Mouse (Mus musculus): Measurements from ENCODE around the gene Zfp687. TPM values are rescaled to one million over a fixed set of nuclear protein-coding genes. Genes with fewer than 3 reads are reported as not detected.

Zfp687 gene
- polyA plus RNA-seq, 1 experiment from 2014 or later, result 19.9 TPM

Other genes with a start within 250 kb of the Zfp687 start
- gene Cgn, start 229.0 kb downstream of the Zfp687 start, polyA plus RNA-seq (2015; fragmentation: Nextera tagmentation; extraction: Ambion mirVana), result 61.7 and 71.9 TPM in 2 replicates
- 11.6 and 12.2 TPM in 2 replicates for gene Pogz, start 177.9 kb downstream of the Zfp687 start, polyA plus RNA-seq (2015; fragmentation: Nextera tagmentation; extraction: Ambion mirVana)
- gene Psmb4, start 128.5 kb downstream of the Zfp687 start, polyA plus RNA-seq (2015; fragmentation: Nextera tagmentation; extraction: Ambion mirVana), result 293 and 336 TPM in 2 replicates
- gene Selenbp1, start 82.4 kb downstream of the Zfp687 start, polyA plus RNA-seq (2015; fragmentation: Nextera tagmentation; extraction: Ambion mirVana), result 108 and 123 TPM in 2 replicates
- 6.2 and 6.9 TPM in 2 replicates for gene Rfx5, start 61.4 kb downstream of the Zfp687 start, polyA plus RNA-seq (2015; fragmentation: Nextera tagmentation; extraction: Ambion mirVana)
- 19.8 and 22.6 TPM in 2 replicates for gene Pi4kb, start 40.7 kb downstream of the Zfp687 start, polyA plus RNA-seq (2015; fragmentation: Nextera tagmentation; extraction: Ambion mirVana)
- gene Psmd4, start 27.2 kb upstream of the Zfp687 start, polyA plus RNA-seq (2015; fragmentation: Nextera tagmentation; extraction: Ambion mirVana), result 205 and 218 TPM in 2 replicates
- gene Pip5k1a, start 91.5 kb upstream of the Zfp687 start, polyA plus RNA-seq (2015; fragmentation: Nextera tagmentation; extraction: Ambion mirVana), result 15.7 and 15.9 TPM in 2 replicates
- gene Vps72, start 95.6 kb upstream of the Zfp687 start, polyA plus RNA-seq (2015; fragmentation: Nextera tagmentation; extraction: Ambion mirVana), result 112 and 113 TPM in 2 replicates
- 0.83 and 0.99 TPM in 2 replicates for gene Tmod4, start 109.0 kb upstream of the Zfp687 start, polyA plus RNA-seq (2015; fragmentation: Nextera tagmentation; extraction: Ambion mirVana)
- gene Scnm1, start 118.6 kb upstream of the Zfp687 start, polyA plus RNA-seq (2015; fragmentation: Nextera tagmentation; extraction: Ambion mirVana), result 57.0 and 62.3 TPM in 2 replicates
- 10.3 and 10.7 TPM in 2 replicates for gene Lysmd1, start 118.6 kb upstream of the Zfp687 start, polyA plus RNA-seq (2015; fragmentation: Nextera tagmentation; extraction: Ambion mirVana)
- 4.3 and 5.3 TPM in 2 replicates for gene Tnfaip8l2, start 126.9 kb upstream of the Zfp687 start, polyA plus RNA-seq (2015; fragmentation: Nextera tagmentation; extraction: Ambion mirVana)
- gene Sema6c, start 145.0 kb upstream of the Zfp687 start, polyA plus RNA-seq (2015; fragmentation: Nextera tagmentation; extraction: Ambion mirVana), result 4.3 and 4.8 TPM in 2 replicates
- gene Gabpb2, start 202.5 kb upstream of the Zfp687 start, polyA plus RNA-seq (2015; fragmentation: Nextera tagmentation; extraction: Ambion mirVana), result 8.0 and 8.5 TPM in 2 replicates
- gene Cdc42se1, start 213.3 kb upstream of the Zfp687 start, polyA plus RNA-seq (2015; fragmentation: Nextera tagmentation; extraction: Ambion mirVana), result 70.2 and 74.3 TPM in 2 replicates
- gene Mllt11, start 216.7 kb upstream of the Zfp687 start, polyA plus RNA-seq (2015; fragmentation: Nextera tagmentation; extraction: Ambion mirVana), result 19.0 and 20.2 TPM in 2 replicates
- gene Gm128, start 226.2 kb upstream of the Zfp687 start, polyA plus RNA-seq (2015; fragmentation: Nextera tagmentation; extraction: Ambion mirVana), result 0.16 and 0.20 TPM in 2 replicates
- gene Bnipl, start 235.7 kb upstream of the Zfp687 start, polyA plus RNA-seq (2015; fragmentation: Nextera tagmentation; extraction: Ambion mirVana), result 0.36 and 0.56 TPM in 2 replicates

All from intestine, embryonic 15.5 days (tissue).